Mouse (Mus musculus) embryonic facial prominence, embryonic 14.5 days (tissue): Measurements from ENCODE around the gene Gramd1c. TPM values are rescaled to one million over a fixed set of nuclear protein-coding genes. Genes with fewer than 3 reads are reported as not detected.
A peak's percentile ranks its signal among the peaks of the same experiment; 100 is the strongest.

Experiments
- ATAC-seq: fragments of 200-750 bp; cut with Nextera tagmentation; 2 replicates; pipeline ENCODE4 v1.8.0; 2017; ENCODE audit warnings: low read depth, moderate number of reproducible peaks, moderate TSS enrichment
- DNase-seq: peaks from one replicate; pipeline ENCODE4 v3.0.0-alpha.2; 2015; ENCODE audit warnings: low spot score
- H3K27ac ChIP-seq: fragments of 300-500 bp; sonication (generic); replicated peaks from 2 replicates; pipeline ENCODE4 v1.5.1; 2014; ENCODE audit warnings: low read depth, mild to moderate bottlenecking, low read length, moderate library complexity
- H3K27me3 ChIP-seq: fragments of 300-500 bp; sonication (generic); replicated peaks from 2 replicates; pipeline ENCODE4 v1.6.1; 2014; ENCODE audit warnings: low read length; ENCODE audit not compliant: control insufficient read depth, insufficient read depth
- H3K36me3 ChIP-seq: fragments of 300-500 bp; sonication (generic); 2 replicates; pipeline ENCODE4 v1.6.1; 2014; ENCODE audit warnings: low read length, mixed read lengths; ENCODE audit not compliant: control insufficient read depth, insufficient read depth
- H3K4me1 ChIP-seq: fragments of 300-500 bp; sonication (generic); 2 replicates; pipeline ENCODE4 v1.6.1; 2014; ENCODE audit warnings: antibody characterized with exemption, low read length; ENCODE audit not compliant: control insufficient read depth, insufficient read depth
- H3K4me2 ChIP-seq: fragments of 300-500 bp; sonication (generic); 2 replicates; pipeline ENCODE4 v1.6.1; 2014; ENCODE audit warnings: low read depth, mild to moderate bottlenecking, low read length, moderate library complexity, mixed read lengths
- H3K4me3 ChIP-seq: fragments of 300-500 bp; sonication (generic); 2 replicates; pipeline ENCODE4 v1.5.1; 2014; ENCODE audit warnings: low read depth, mild to moderate bottlenecking, low read length
- H3K9ac ChIP-seq: fragments of 300-500 bp; sonication (generic); 2 replicates; pipeline ENCODE4 v1.6.1; 2014; ENCODE audit warnings: low read depth, mild to moderate bottlenecking, low read length, moderate library complexity, mixed read lengths
- H3K9me3 ChIP-seq: fragments of 300-500 bp; sonication (generic); 2 replicates; pipeline ENCODE4 v1.6.1; 2016; ENCODE audit warnings: low read length; ENCODE audit not compliant: control insufficient read depth
- WGBS: fragments of 180-500 bp; shearing (Covaris S2); extraction: QIAGEN DNeasy Blood & Tissue Kit; methylation state at CpG from one replicate; pipeline ENCODE4 v1.1.7; 2014; 5-methylcytosine and 5-hydroxymethylcytosine counted together
- polyA plus RNA-seq: library from polyadenylated mRNA; unstranded; fragments of >200 nt; fragmentation: Nextera tagmentation; extraction: Ambion mirVana; gene quantifications from 2 replicates; pipeline ENCODE4 v1.2.1, GENCODE M21; 2014

Gramd1c gene
- polyA plus RNA-seq: 7.7 and 8.2 TPM in 2 replicates

GRCm38 (mm10) chr16:44063025-44063894 lies at the start of gene Gramd1c:
TSS of gene Gramd1c (minus strand) at chr16:44063345.
- H3K27ac ChIP-seq: peak within 1 kb of the TSS; percentile 75
- ATAC-seq: peak; percentile 90
- H3K36me3 ChIP-seq: no peaks in the 10 kb centered on the region
- peak within 1 kb of the TSS; percentile 68 for H3K4me2 ChIP-seq
- H3K4me3 ChIP-seq: peak within 1 kb of the TSS; percentile 62
- DNase-seq: peak; percentile 89
- no peaks in the 10 kb centered on the region for H3K9me3 ChIP-seq
- no peaks in the 10 kb centered on the region for H3K4me1 ChIP-seq
- 11% methylated on average over 26 of the region's 45 CpGs for WGBS
- no peaks in the 10 kb centered on the region for H3K27me3 ChIP-seq
- H3K9ac ChIP-seq: peak within 1 kb of the TSS; percentile 74

GRCm38 (mm10) chr16:44109002-44109401 lies 45.9 kb upstream of the Gramd1c start:
- Histone ChIP-seq H3K4me1 (peaks cover 3% of the 10 kb centered on the region; the same call in 1 of the 2 replicates), H3K9me3 (no peaks in the 10 kb centered on the region), H3K4me2 (no peak overlapping the region), H3K36me3 (peaks cover 70% of the 10 kb centered on the region), H3K27ac (peak overlapping the region; percentile 67), H3K4me3 (no peak overlapping the region), H3K9ac (0 out of 2 replicates have a peak overlapping the region, but pooled peaks have one; percentile 8), H3K27me3 (no peaks in the 10 kb centered on the region)
- DNase-seq (peak; percentile 79), ATAC-seq (peak; percentile 67; the same call in 1 of the 2 replicates)
- 67% methylated on average over 4 of the region's 4 CpGs for WGBS

- peaks cover 3% of the 10 kb centered on the region; the same call in 1 of the 2 replicates for H3K4me1 ChIP-seq
- ATAC-seq (no peak), DNase-seq (no peak)
- no peaks in the 10 kb centered on the region for H3K9me3 ChIP-seq
- no peak overlapping the region for H3K27ac ChIP-seq
- 90% methylated on average over 2 of the region's 2 CpGs for whole genome bisulfite sequencing
- H3K4me3 ChIP-seq: no peak overlapping the region
- H3K4me2 ChIP-seq: no peak overlapping the region
- no peaks in the 10 kb centered on the region for H3K27me3 ChIP-seq
- H3K36me3 ChIP-seq: peaks cover 78% of the 10 kb centered on the region
- H3K9ac ChIP-seq: no peak overlapping the region
These were observed 42.1 kb upstream of the Gramd1c start for GRCm38 (mm10) chr16:44105211-44105610.

- H3K36me3 ChIP-seq: peaks cover 79% of the 10 kb centered on the region
- no peaks in the 10 kb centered on the region for H3K9me3 ChIP-seq
- DNase-seq (no peak), ATAC-seq (peak; percentile 35; the same call in 1 of the 2 replicates)
- no peak overlapping the region for H3K4me2 ChIP-seq
- H3K4me1 ChIP-seq: no peaks in the 10 kb centered on the region
- H3K27ac ChIP-seq: no peak overlapping the region
- H3K4me3 ChIP-seq: no peak overlapping the region
- no peak overlapping the region for H3K9ac ChIP-seq
- 87% methylated on average over 18 of the region's 18 CpGs for WGBS
- no peaks in the 10 kb centered on the region for H3K27me3 ChIP-seq
These were observed 40.9 kb upstream of the Gramd1c start for GRCm38 (mm10) chr16:44103806-44104766.

- H3K4me3 ChIP-seq: no peak overlapping the region
- H3K27ac ChIP-seq: no peak overlapping the region
- H3K9ac ChIP-seq: no peak overlapping the region
- no peak for ATAC-seq
- WGBS: 86% methylated on average over 2 of the region's 2 CpGs
- no peaks in the 10 kb centered on the region for H3K27me3 ChIP-seq
- H3K4me1 ChIP-seq: no peaks in the 10 kb centered on the region
- no peak overlapping the region for H3K4me2 ChIP-seq
- H3K36me3 ChIP-seq: peaks cover 80% of the 10 kb centered on the region
- H3K9me3 ChIP-seq: no peaks in the 10 kb centered on the region
- no peak for DNase-seq
These were observed 39.8 kb upstream of the Gramd1c start for GRCm38 (mm10) chr16:44102925-44103324.

- ATAC-seq (peak; percentile 63), DNase-seq (peak; percentile 48)
- H3K27me3 ChIP-seq: no peaks in the 10 kb centered on the region
- no peak overlapping the region for H3K4me3 ChIP-seq
- no peak overlapping the region for H3K27ac ChIP-seq
- H3K4me1 ChIP-seq: no peaks in the 10 kb centered on the region
- 91% methylated on average over 12 of the region's 12 CpGs for WGBS
- H3K9me3 ChIP-seq: no peaks in the 10 kb centered on the region
- peaks cover 79% of the 10 kb centered on the region for H3K36me3 ChIP-seq
- H3K9ac ChIP-seq: no peak overlapping the region
- no peak overlapping the region for H3K4me2 ChIP-seq
These were observed 38.1 kb upstream of the Gramd1c start for GRCm38 (mm10) chr16:44101181-44101710.

- WGBS: 94% methylated on average over 7 of the region's 7 CpGs
- Histone ChIP-seq H3K9me3 (no peaks in the 10 kb centered on the region), H3K27me3 (no peaks in the 10 kb centered on the region), H3K4me3 (no peak overlapping the region), H3K27ac (no peak overlapping the region), H3K4me1 (no peaks in the 10 kb centered on the region), H3K36me3 (peaks cover 88% of the 10 kb centered on the region), H3K4me2 (no peak overlapping the region), H3K9ac (no peak overlapping the region)
- ATAC-seq: no peak
- DNase-seq: no peak
These were observed 36.2 kb upstream of the Gramd1c start for GRCm38 (mm10) chr16:44099377-44099776.

- WGBS: 69% methylated on average over 2 of the region's 2 CpGs
- ATAC-seq (no peak), DNase-seq (no peak)
- Histone ChIP-seq H3K4me1 (no peaks in the 10 kb centered on the region), H3K27me3 (no peaks in the 10 kb centered on the region), H3K36me3 (peaks cover 74% of the 10 kb centered on the region), H3K9ac (no peak overlapping the region), H3K4me3 (no peak overlapping the region), H3K4me2 (no peak overlapping the region), H3K27ac (no peak overlapping the region), H3K9me3 (no peaks in the 10 kb centered on the region)
These were observed 24.5 kb upstream of the Gramd1c start for GRCm38 (mm10) chr16:44087650-44088049.
